Mouse (Mus musculus) mature B cell (primary cell): ENCODE measurements at regions not wholly inside any gene's neighbourhood (a gene's known extent, or its start where the extent isn't known, plus 50 kb on each side); places are given as distances from the start of the nearest gene placed in this dataset.

Experiments
- in situ Hi-C: fragments of 300-500 bp; cut with MboI; formaldehyde crosslinking; loops from 2 replicates; pipeline ENCODE4 v1.14.3; 2019

DNA sequence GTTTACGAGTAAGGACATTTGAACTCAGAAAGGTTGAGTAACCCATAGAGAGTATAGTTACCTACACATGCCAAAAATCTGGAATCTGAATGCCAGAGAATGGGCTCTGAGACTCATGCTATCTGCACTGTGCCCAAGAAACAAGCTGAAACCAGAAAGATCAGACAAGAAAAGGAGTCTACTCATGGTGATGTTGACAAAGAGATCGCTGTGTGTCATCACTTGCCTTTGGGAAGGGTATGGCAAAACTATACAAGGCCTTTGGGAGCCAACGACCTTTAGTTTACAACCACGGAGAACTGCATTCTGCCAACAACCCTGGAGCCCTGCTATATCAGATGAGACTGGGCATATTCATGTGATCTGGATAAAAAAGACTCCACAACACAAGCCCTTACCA is 339.3 kb upstream of the Nfe2l3 start:
- in situ Hi-C loops = no loop called here

- in situ Hi-C loops = no loop called here
Measured at GRCm38 (mm10) chr6:51094304-51094703, 338.2 kb upstream of the Nfe2l3 start.

GRCm38 (mm10) chr6:51097488-51097887 is 335.0 kb upstream of the Nfe2l3 start:
- in situ Hi-C loops = no loop called here

- in situ Hi-C loops = no loop called here
Measured at GRCm38 (mm10) chr6:51100341-51100740, 332.1 kb upstream of the Nfe2l3 start.

DNA sequence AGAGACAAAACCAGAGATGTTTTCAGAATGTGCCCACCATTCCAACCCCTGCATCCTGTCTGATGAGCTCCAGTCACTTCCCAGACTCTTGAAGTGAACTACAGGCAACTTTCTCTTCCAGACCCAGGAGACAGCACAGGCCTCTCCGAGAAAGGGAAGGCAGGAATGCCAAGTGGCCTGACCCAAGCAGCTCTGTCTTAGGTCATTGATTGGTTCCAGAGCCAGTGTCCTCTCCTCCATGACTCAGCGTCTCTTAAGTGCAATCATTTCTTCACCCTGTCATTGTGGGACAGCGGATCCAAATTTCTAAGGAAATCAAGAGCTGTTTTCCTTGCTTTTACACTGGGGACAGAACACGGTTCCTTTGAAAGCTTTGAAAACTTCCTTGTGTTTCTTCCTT is 329.2 kb upstream of the Nfe2l3 start:
- in situ Hi-C loops = no loop called here

GRCm38 (mm10) chr6:51104336-51104735 is 328.1 kb upstream of the Nfe2l3 start:
- in situ Hi-C loops = no loop called here

- in situ Hi-C loops = no loop called here
Measured at GRCm38 (mm10) chr6:51108336-51108956, 324.0 kb upstream of the Nfe2l3 start.

- in situ Hi-C loops = no loop called here
Measured at GRCm38 (mm10) chr6:51110596-51110995, 321.9 kb upstream of the Nfe2l3 start.

- in situ Hi-C loops = no loop called here
Measured at GRCm38 (mm10) chr6:51114604-51115333, 317.7 kb upstream of the Nfe2l3 start.

DNA sequence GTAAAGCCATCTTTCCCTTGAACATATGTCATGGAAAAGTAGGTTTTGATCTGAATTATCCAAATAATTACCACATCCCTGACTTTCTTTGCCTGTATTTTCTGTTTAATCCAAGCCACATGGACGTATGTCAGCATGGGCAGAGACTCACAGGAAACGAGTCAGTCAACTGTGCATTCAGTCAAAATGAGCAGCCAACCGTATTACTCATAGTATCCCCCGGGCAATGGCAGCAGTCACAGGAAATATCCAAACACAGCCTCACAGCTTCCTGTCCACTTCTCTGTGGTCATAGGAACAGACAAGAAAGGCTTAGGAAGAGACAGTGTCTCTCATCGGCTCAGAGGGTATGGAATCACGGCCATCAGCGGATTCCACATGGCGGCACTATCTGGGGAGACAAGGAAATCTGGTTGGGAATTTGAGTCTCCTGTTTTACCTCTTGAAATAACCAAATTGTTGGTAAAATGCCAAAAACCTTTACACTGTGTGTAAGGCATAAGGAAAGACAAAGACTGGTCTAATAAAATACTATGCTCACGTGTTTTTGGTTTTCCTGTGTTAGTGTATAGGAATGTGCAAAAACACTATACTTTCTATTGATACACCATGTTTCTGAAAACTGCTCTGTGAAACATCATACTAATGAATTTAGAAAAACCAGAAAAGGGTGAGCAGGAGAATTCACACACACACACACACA is 313.5 kb upstream of the Nfe2l3 start:
- in situ Hi-C loops = no loop called here

- in situ Hi-C loops = no loop called here
Measured at GRCm38 (mm10) chr6:51119691-51120302, 312.7 kb upstream of the Nfe2l3 start.

DNA sequence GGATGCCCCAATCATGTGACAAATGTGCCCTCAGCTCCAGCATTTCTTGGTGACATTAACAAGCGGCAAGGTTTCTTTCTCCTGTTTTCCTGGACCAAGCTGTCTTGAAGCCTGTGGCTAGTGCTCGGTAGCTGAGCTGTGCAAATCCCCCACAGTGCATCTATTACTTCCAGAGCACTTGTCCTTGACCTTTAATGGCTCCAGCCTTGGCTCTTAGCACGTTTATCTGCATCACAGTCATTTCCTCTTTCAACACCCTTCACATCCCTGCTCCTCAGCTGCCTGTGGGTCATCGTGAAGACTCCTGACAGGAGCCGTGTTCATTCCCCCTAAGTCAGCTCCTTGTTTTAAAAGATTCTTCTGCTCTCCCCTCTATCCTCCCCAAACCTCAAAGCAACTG is 309.5 kb upstream of the Nfe2l3 start:
- in situ Hi-C loops = no loop called here

DNA sequence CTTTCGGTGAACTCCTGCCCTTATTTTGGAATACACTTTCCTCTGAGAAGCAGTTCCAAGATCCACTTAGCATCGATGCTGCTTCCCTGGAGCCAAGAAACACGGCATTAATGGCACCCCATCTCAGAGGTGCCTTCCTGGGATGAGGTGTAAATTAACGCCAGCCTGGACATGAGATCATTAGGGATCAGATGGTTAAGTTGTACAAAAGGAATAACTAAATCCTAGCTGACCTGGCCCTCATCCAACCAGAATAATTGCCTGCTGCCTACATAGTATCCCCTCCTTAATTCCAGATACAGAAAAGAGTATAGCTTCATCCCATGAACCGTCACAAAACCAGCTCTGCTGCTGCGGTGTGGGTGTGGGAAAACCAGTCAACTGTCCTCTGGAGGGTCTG is 304.6 kb upstream of the Nfe2l3 start:
- in situ Hi-C loops = no loop called here

DNA sequence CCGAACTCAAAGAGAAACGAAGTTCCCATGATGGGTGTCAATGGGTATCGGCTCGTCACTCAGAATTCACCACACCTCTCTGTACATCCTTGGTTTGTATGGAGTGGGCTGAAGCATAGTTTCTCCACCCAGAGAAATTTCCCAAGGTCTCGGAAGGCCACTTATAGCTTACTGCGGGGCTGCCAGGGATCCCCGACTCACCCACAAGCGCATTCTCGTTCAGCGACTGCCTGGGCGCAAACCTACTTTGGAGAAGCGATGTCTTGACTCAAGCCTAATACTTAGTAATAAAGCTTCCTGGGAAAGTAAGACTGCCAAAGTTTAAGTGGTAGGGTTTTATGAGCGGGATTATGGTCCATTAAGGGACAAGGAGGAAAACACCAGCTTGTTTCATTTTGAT is 303.4 kb upstream of the Nfe2l3 start:
- in situ Hi-C loops = no loop called here

DNA sequence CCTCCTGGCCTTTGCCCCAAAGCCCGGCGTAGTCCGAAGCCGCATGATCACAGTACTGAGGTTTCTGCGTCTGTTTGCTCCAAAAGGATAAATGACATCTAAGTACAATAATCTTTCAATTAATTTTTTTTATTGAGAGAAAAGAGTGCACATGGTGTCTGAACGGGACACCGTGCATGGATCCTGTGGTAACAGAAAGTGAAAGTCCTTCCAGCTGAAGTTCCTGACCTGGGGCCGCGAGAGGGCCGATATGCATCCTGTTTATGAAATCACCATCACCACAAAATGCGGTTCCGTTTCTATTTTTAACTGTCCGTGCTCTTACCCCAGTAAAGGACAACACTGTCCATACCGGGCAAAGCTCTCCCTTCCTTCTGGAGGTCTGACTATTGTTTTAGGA is 302.9 kb upstream of the Nfe2l3 start:
- in situ Hi-C loops = no loop called here

- in situ Hi-C loops = no loop called here
Measured at GRCm38 (mm10) chr6:51144762-51145161, 287.7 kb upstream of the Nfe2l3 start.

DNA sequence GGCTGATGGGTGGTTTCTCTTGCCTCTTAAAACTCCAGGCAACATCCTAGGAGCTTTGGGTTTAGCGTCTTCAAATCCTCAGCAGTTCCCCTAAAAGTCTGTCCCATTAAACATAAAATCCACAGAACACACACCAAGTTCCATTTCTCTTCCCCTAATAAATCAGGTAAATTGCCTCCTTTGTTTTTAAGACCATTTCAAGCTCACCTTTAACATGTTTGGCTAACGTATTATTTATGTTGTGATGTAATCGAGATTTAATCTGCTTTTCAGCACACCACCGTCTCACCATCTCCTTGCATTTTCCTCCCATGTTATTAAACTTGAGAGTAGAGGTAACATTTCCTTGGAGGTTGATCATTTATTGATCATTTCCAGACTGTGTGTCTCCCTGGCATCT is 286.6 kb upstream of the Nfe2l3 start:
- in situ Hi-C loops = no loop called here

- in situ Hi-C loops = no loop called here
Measured at GRCm38 (mm10) chr6:51148821-51149220, 283.6 kb upstream of the Nfe2l3 start.

- in situ Hi-C loops = no loop called here
Measured at GRCm38 (mm10) chr6:51150066-51150465, 282.4 kb upstream of the Nfe2l3 start.

GRCm38 (mm10) chr6:51150486-51150885 is 282.0 kb upstream of the Nfe2l3 start:
- in situ Hi-C loops = no loop called here

DNA sequence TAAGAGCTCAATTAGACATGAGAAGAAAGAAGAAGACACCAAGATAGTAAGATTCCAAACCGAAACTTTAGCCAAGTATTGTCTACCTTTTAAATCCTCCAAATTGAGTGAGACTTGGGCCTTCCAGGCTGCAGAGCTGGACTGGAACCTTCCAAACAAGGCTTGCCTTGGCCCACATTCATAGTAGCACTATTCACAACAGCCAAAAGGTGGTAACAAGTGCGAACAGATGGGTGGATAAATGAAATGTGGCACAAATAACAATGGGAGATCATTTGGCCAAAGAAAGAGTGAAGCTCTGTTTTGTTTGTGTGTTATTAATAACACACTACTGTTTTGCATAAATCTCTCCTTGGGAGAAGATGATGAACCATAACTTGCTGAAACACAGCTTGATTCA is 281.6 kb upstream of the Nfe2l3 start:
- in situ Hi-C loops = no loop called here

DNA sequence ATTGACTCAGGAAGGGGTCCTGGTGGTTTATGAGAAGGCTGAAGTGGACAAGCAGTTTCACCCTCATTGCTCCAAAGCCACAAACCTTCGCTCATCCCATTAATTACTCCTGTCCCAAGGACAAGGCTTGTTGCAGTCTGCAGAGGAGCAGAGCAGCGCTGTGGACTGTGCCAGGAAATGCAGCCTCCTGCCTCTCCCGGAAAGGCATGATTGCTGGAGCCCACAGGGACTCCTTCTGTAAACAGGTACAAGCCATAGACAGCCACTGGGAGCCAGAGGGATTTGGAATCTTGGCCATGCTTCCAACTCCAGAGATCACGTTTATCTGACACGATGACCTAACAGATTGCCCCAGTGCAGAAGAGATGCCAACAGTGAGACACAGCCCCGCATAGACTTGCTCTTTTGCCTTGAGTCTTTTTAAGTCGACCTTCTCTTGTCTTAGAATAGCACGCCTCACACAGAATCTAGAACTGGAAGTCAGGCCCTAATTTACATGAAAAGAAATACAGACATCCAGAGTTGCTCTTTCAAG is 275.6 kb upstream of the Nfe2l3 start:
- in situ Hi-C loops = no loop called here
